Mouse (Mus musculus) testis, postnatal 10 days (tissue): ENCODE measurements around the gene Gm21970.

Experiments used
- DNase-seq: peaks from one replicate; pipeline ENCODE4 v3.0.0; 2021; ENCODE audit warnings: low spot score

The Gm21970 gene

DNA sequence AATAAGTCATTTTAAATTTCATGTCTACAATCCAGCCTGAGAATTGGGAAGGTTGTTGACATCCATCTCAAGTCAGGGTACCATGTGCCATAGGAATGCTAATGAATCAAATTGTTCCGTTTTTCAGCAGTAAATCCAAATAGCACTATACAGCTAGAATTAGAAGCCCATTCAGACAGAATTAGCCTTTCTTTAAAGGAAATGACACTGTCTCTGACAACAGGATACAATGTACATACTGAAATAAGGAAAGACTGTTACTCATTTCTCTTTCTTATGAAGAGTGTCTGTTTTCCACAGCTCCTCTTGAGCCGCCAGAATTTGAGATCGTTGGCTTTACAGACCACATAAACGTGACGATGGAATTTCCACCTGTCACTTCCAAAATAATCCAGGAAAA, at the start of gene Gm21970:
Gene Gm21970, plus strand, starts transcription at position 301 of the 400 bp plus-strand sequence.
- no peak for DNase-seq

- no peak for DNase-seq
These were observed 45.0 kb upstream of the Gm21970 start for GRCm38 (mm10) chr16:91346491-91346890.

- DNase-seq: no peak
These were observed 43.8 kb upstream of the Gm21970 start for GRCm38 (mm10) chr16:91347491-91348263.

DNA sequence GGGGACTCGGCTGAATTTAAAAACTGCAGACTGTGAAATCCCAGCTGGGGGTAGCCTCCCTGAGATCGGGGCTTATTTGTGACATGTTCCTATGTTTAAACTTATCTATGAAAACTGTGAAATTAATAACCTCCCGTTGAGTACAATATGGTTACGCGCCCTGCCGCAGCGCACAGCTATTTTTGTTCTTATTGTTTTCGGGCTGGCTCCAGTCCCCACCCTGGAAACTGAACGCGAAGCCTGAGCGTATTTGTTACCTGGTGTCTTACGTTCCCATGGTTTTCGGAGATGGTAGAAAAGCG, 43.3 kb upstream of the Gm21970 start:
- DNase-seq: no peak

GRCm38 (mm10) chr16:91348588-91349330, 42.8 kb upstream of the Gm21970 start:
- DNase-seq: no peak

GRCm38 (mm10) chr16:91352084-91352562, 39.4 kb upstream of the Gm21970 start:
- peak; percentile 84 for DNase-seq

DNA sequence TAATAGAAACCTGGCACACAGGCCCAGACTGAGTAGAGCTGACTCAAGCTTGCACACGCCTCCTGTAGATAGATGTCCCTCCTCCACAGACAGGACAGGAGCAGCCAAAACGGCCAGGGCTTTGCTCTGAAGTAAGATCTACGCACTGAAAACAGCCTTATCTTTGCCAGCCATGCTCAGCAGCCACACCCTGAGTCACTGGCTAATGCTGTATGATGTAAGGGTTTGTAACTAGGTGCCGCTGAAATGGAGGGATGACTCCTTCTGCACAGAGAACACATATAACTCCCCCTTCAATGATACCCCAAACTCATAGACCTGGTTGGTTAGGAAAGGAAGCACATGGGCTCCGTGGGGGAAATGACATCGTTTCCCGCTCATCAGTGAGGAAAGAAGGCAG, 38.8 kb upstream of the Gm21970 start:
- no peak for DNase-seq

DNA sequence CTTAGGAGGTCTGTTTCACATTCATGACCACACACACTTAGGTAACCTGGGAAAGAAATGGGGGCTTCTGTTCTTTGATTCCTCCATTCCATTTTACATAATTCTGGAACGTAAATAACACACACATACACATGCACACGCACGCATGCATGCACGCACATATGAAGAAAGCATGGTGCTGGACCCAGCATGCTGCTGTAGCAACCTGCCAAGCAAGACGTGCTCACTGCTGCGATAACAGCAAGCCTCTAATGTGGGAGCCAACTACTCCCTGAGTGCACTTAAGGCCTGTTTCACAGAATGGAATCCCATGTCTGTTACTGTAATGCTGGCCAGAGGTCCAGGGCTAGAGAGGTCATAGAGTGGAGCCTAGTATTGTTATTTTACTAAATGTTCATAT, 38.3 kb upstream of the Gm21970 start:
- no peak for DNase-seq

DNA sequence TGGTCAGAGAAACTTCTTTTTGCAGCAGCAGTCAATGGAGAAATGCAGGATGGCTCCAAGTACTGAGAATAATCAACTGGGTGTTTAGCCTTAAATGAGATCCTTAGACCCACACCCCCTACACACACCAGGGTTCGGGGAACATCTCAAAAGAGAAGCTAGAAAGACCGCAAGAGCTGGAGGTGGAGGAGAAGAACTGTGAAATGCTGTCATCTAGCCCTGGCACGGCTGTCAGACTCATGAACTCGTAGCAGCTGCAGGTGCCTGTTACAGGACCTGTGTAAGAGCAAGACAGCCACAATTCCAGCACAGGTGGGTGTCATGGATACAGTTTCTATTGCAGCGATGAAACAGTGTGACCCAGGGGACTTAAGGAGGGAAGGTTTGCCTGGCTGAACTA, 37.9 kb upstream of the Gm21970 start:
- no peak for DNase-seq

- DNase-seq: no peak
These were observed 36.9 kb upstream of the Gm21970 start for GRCm38 (mm10) chr16:91354599-91354998.

GRCm38 (mm10) chr16:91355160-91355559, 36.4 kb upstream of the Gm21970 start:
- DNase-seq: no peak

DNA sequence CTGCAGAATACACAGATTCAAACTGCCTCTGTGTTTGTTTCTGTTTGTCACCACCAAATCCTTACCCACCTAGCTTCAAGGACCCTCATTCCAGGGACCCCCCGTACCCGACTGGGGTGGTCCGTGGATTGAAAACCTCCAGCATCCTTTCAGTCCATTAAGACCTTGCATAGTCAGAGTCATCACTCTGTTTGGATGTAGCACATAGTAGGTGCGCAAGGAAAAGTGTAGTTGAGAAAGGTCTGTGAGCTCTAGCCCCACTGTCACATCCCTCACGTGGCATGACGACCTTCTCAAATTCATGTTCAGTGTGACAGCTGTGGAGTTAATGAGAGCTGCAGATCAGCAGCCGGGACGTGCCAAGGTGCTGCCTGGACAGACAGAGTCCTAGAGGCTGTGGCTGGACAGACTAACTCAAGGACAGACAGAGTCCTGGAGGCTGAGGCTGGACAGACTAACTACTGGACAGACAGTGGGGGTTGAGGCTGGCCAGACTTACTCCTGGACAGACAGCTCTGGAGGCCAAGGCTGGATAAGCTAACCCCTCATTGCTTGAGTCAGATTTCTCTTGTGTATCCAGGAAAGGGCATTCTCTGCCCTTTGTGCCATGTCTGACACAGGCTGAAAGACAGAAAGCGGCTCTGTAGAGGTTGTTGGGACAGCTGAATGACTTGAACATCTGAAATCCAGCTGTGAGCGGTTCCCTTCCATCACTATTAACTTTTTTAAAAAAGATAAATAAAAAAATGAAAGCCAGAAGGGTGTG, 34.6 kb upstream of the Gm21970 start:
- DNase-seq: peak; percentile 39

GRCm38 (mm10) chr16:91357526-91357900, 34.0 kb upstream of the Gm21970 start:
- DNase-seq: peak; percentile 38

- peak; percentile 60 for DNase-seq
These were observed 33.0 kb upstream of the Gm21970 start for GRCm38 (mm10) chr16:91358555-91358954.

DNA sequence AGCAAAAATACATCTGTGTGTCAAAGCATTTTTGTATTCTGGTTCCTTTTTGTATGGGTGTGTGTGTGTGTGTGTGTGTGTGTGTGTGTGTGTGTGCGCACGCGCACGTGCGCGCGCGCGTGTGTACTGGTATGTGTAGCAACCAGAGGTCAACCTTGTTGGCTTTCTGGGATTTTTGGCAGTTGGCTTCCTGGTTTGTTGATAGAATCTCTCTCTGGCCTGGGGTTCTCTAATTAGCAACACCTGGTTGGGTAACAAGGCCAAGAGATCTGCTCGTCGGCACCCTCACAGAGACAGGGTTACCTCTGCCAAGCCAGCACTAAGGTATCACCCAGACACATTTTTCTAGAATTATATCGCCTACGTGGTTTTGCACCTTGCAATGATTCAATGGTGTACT, 32.0 kb upstream of the Gm21970 start:
- no peak for DNase-seq

GRCm38 (mm10) chr16:91360162-91360561, 31.4 kb upstream of the Gm21970 start:
- DNase-seq: no peak

DNA sequence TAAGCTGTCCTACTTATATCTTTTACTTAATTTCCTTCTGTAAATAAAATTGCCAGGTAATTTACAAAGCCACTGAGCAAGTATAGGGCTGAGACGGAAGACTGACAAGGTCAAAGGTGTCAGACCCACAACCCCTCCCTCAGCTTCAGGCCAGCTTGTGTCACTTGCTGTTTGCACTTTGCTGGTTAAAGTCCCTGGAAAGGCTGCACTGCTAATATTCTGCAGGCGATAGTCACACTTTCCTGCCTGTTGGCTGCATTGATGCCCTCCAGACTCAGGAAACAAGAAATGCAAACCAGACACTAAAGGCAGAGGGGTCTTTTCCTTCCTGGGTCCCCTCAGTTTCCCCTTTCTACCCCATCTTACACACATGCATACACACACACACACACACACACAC, 29.5 kb upstream of the Gm21970 start:
- no peak for DNase-seq

DNA sequence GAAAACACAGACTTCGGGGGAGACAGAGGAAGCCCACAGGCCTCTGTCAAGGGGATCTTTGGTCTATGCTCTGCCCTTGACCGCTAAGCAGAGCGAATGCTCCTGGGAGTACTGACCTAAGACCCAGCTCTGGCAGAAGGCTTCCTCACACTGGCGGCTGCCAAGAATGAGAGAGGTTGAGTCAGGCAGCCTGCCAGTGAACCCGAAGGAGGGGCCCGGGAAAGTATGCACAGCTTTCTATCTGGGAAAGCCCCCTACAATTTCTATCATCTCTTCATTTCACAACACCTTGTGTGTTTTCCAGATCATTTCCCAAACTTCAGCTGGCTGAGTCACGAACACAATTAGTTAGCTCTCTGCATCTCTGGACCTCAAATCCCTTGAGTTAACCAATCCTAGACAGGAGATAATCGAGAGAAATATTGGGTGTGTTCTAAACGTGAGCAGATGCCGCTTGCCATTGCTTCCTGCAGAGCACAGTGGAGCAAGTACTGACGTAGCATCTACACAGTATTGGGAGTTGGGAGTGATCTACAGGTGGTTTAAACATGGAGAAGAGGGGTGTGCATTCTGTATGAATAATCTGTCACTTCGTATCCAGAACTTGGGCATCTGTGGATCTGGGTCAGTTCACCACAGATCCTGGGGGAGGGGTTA, 28.8 kb upstream of the Gm21970 start:
- DNase-seq: peak; percentile 66

DNA sequence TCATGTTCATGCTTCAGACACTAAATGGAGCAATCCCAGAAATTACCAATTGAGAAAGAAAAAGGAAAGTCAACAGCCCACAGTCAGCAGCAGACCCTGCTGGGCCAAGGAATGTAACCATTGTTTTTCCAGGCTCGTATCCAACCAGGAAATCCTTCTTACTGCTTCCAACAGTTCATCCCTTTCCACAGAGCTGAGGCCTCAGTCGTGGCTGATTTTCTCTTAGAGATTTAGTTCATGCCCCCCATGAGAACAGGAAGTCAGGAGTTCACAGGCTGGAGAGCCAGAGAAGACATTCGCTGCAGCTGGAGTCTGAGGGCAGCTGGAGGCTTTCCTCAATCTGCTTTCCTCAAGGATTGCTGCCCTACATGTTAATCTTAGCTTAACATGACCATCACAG, 28.0 kb upstream of the Gm21970 start:
- no peak for DNase-seq

GRCm38 (mm10) chr16:91366567-91366966, 25.0 kb upstream of the Gm21970 start:
- DNase-seq: no peak

GRCm38 (mm10) chr16:91367066-91367465, 24.5 kb upstream of the Gm21970 start:
- no peak for DNase-seq
